17 mouse cellular contexts compared by ENCODE assay signal in the genomic region with DNA sequence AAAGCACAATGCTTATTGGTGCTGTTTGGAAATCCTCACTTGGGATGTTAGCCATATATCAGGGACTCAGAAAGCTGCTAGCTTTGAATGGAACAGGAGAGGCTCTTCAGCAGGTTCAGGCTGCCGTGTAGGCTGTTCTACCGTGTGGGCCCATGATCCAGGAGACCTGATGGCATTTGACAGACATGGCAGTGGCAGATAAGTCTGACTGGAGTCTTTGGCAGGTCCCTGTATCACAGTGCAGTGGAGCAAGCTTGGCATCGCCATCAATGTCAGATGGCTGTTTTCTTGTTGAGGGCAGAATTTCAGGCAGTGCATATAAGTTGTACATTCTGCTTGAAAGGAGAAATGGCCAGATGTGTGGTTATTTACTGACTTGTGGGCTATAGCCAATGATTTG.
"Had no signal": no experiment of that assay in that cellular context is flagged by ENCODE, and none has a peak within 500 bp of the region (broad histone marks: within the 10 kb centered on the region; RNA-seq: fewer than 3 reads in every experiment).

No protein-coding gene starts in this region.

- H3K27me3 ChIP-seq: neural tube, embryonic 12.5 days; neural tube, embryonic 13.5 days; neural tube, embryonic 15.5 days; stomach, embryonic 15.5 days had no signal

- H3K27ac ChIP-seq: neural tube, embryonic 12.5 days; neural tube, embryonic 13.5 days; neural tube, embryonic 15.5 days; stomach, embryonic 15.5 days; stomach, postnatal 0 days had no signal

- H3K9me3 ChIP-seq: neural tube, embryonic 12.5 days; neural tube, embryonic 13.5 days; neural tube, embryonic 15.5 days; stomach, embryonic 15.5 days had no signal

- H3K4me3 ChIP-seq: neural tube, embryonic 12.5 days; neural tube, embryonic 13.5 days; neural tube, embryonic 15.5 days; stomach, embryonic 15.5 days had no signal

- H3K9ac ChIP-seq: neural tube, embryonic 12.5 days; neural tube, embryonic 13.5 days; neural tube, embryonic 15.5 days; stomach, embryonic 15.5 days had no signal

- H3K4me1 ChIP-seq: neural tube, embryonic 12.5 days; neural tube, embryonic 13.5 days; neural tube, embryonic 15.5 days; stomach, embryonic 15.5 days had no signal

- DNase-seq: retina, postnatal 1 day; right cerebral cortex, adult 18-20 months; right cerebral cortex, postnatal 14 days; right cerebral cortex, postnatal 25 days; right cerebral cortex, postnatal 4 days; spleen, adult 18-20 months; thymus, adult 18-20 months; thymus, adult 2 months; thymus, postnatal 14 days; thymus, postnatal 25 days; thymus, postnatal 36 days; thymus, postnatal 4 days had no signal

- H3K4me2 ChIP-seq: neural tube, embryonic 12.5 days; neural tube, embryonic 13.5 days; neural tube, embryonic 15.5 days; stomach, embryonic 15.5 days had no signal
